In genomic region chr14:118132642-118132977, GRCm38 (mm10) we compare ENCODE assay signal across 7 mouse cellular contexts. TPM values are rescaled to one million over a fixed set of nuclear protein-coding genes. Genes with fewer than 3 reads are reported as not detected.
DNase-seq lines count a peak whose midpoint lies in the region; ATAC-seq lines count a peak whose summit lies in the region.

Gene Tgds (minus strand): TSS chr14:118132755.

- H3K27me3 ChIP-seq in embryonic facial prominence, embryonic 11.5 days (ENCODE audit: control insufficient read depth, insufficient read depth, low read length) = no peaks in the 10 kb centered on the region
- no peaks in the 10 kb centered on the region for H3K27me3 ChIP-seq in limb, embryonic 10.5 days (ENCODE audit: low read depth, poor library complexity, severe bottlenecking)
- H3K27me3 ChIP-seq in midbrain, embryonic 13.5 days = peaks cover 7% of the 10 kb centered on the region; the same call in 1 of the 2 replicates

- H3K9ac ChIP-seq in embryonic facial prominence, embryonic 11.5 days (replicated peaks; ENCODE audit: low read length) = peak within 1 kb of the TSS; percentile 80
- peak within 1 kb of the TSS; percentile 83 for H3K9ac ChIP-seq in midbrain, embryonic 13.5 days (replicated peaks)

- H3K27ac ChIP-seq in embryonic facial prominence, embryonic 11.5 days (replicated peaks; ENCODE audit: low read depth, low read length) = 0 out of 2 replicates have a peak within 1 kb of the TSS, but pooled peaks have one; percentile 30
- peak within 1 kb of the TSS; percentile 86 for H3K27ac ChIP-seq in limb, embryonic 10.5 days
- H3K27ac ChIP-seq in midbrain, embryonic 13.5 days = 0 out of 2 replicates have a peak within 1 kb of the TSS, but pooled peaks have one; percentile 32

- H3K36me3 ChIP-seq in embryonic facial prominence, embryonic 11.5 days (replicated peaks; ENCODE audit: control insufficient read depth, insufficient read depth, low read depth, low read length) = no peaks in the 10 kb centered on the region
- H3K36me3 ChIP-seq in limb, embryonic 10.5 days = peaks cover 29% of the 10 kb centered on the region
- H3K36me3 ChIP-seq in midbrain, embryonic 13.5 days = peaks cover 17% of the 10 kb centered on the region

- H3K9me3 ChIP-seq in embryonic facial prominence, embryonic 11.5 days (replicated peaks; ENCODE audit: control insufficient read depth, low read length) = no peaks in the 10 kb centered on the region
- no peaks in the 10 kb centered on the region for H3K9me3 ChIP-seq in limb, embryonic 10.5 days (replicated peaks)
- H3K9me3 ChIP-seq in midbrain, embryonic 13.5 days = no peaks in the 10 kb centered on the region

- H3K4me2 ChIP-seq in embryonic facial prominence, embryonic 11.5 days (ENCODE audit: low read depth, low read length) = peak within 1 kb of the TSS; percentile 51
- peak within 1 kb of the TSS; percentile 78 for H3K4me2 ChIP-seq in midbrain, embryonic 13.5 days (replicated peaks)

- peak; percentile 99 for DNase-seq in adrenal gland, postnatal 14 days
- DNase-seq in embryonic facial prominence, embryonic 11.5 days (ENCODE audit: low spot score) = peak; percentile 100
- peak; percentile 99 for DNase-seq in kidney, adult 11 months
- peak; percentile 99 for DNase-seq in limb, embryonic 10.5 days (ENCODE audit: low spot score)
- DNase-seq in spleen, adult 12 weeks (ENCODE audit: low spot score) = peak; percentile 90

- H3K4me1 ChIP-seq in embryonic facial prominence, embryonic 11.5 days (ENCODE audit: control insufficient read depth, insufficient read depth, low read length) = no peaks in the 10 kb centered on the region
- peaks cover 23% of the 10 kb centered on the region for H3K4me1 ChIP-seq in limb, embryonic 10.5 days
- H3K4me1 ChIP-seq in midbrain, embryonic 13.5 days (replicated peaks) = peaks cover 31% of the 10 kb centered on the region

- peak; percentile 82 for ATAC-seq in embryonic facial prominence, embryonic 11.5 days (replicated peaks; ENCODE audit: insufficient number of reproducible peaks, low FRiP score, low TSS enrichment, low read depth)
- ATAC-seq in granulocyte monocyte progenitor cell, adult 5-6 weeks (replicated peaks; ENCODE audit: poor library complexity, severe bottlenecking) = peak; percentile 81
- peak; percentile 83 for ATAC-seq in midbrain, embryonic 13.5 days

- H3K4me3 ChIP-seq in embryonic facial prominence, embryonic 11.5 days (ENCODE audit: low read depth, low read length) = peak within 1 kb of the TSS; percentile 66
- H3K4me3 ChIP-seq in limb, embryonic 10.5 days = peak within 1 kb of the TSS; percentile 75
- H3K4me3 ChIP-seq in midbrain, embryonic 13.5 days (replicated peaks) = peak within 1 kb of the TSS; percentile 74

- WGBS in embryonic facial prominence, embryonic 11.5 days = 0% methylated on average over 28 of the region's 28 CpGs
- WGBS in limb, embryonic 10.5 days = under 1% methylated on average over 28 of the region's 28 CpGs
- WGBS in midbrain, embryonic 13.5 days = 0% methylated on average over 28 of the region's 28 CpGs

RNA-seq across cellular contexts. Expression of gene Tgds, which starts in this region (rescaled TPM):
- total RNA-seq in adrenal gland, postnatal 14 days (2021) = 22.0 and 22.4 TPM in 2 replicates
- polyA plus RNA-seq in embryonic facial prominence, embryonic 11.5 days (2014; fragmentation: Nextera tagmentation; extraction: Ambion mirVana) = 34.5 and 39.6 TPM in 2 replicates
- total RNA-seq in granulocyte monocyte progenitor cell, adult 5-6 weeks (2014; fragmentation: Nextera tagmentation) = 14.2 and 34.4 TPM in 2 replicates
- total RNA-seq in granulocyte monocyte progenitor cell, adult 5-6 weeks (2017) = 18.0 and 31.4 TPM in 2 replicates
- 32.5 and 36.0 TPM in 2 replicates for polyA plus RNA-seq in limb, embryonic 10.5 days (2016; fragmentation: Nextera tagmentation; extraction: Ambion mirVana)
- 20.8 and 21.0 TPM in 2 replicates for polyA plus RNA-seq in midbrain, embryonic 13.5 days (2015; fragmentation: Nextera tagmentation; extraction: Ambion mirVana)

Comparison
In these comparisons a context has a peak if more than half of its experiments do, and no peak if none do; other contexts are left out.
1. Peak in every context shown above with its lines: DNase-seq, ATAC-seq, H3K4me3 ChIP-seq and H3K27ac ChIP-seq.
2. H3K27ac ChIP-seq: peak in every context shown above with its lines; median percentile 86 in limb, embryonic 10.5 days; 32 in midbrain, embryonic 13.5 days; 30 in embryonic facial prominence, embryonic 11.5 days.